Mouse (Mus musculus): Measurements from ENCODE around the gene Gpr146.

Gpr146 gene

DNA sequence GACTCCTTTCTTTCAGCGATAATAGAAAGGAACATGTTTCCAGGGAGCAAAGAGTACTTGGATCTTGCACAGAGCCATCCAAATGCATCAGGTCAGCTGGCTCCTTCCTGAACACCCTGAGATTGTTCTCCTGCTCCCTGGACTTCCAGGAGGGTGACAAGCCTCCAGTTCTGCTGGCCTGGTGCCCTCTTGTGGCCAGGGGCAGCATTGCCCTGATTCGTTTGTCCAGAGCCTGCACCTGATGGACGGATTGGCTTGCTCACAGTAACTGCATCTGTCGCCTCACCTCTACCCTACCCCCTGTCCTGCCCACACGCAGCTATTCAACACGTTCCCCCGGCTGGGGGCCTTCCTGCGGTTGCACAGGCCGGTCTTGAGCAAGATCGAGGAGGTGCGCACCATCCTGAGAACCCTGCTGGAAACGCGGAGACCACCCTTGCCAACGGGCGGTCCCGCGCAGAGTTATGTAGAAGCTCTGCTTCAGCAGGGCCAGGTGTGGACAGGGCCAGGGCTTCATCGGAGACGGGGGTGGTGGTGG lies 22.2 kb upstream of the Gpr146 start:
- CTCF ChIA-PET = interaction anchor here (0.6 to 1.7 kb wide), 3 partner anchors 8 to 500 kb away, joined by 3 to 5 read pairs (median 4); no protein-coding TSS in a partner anchor

DNA sequence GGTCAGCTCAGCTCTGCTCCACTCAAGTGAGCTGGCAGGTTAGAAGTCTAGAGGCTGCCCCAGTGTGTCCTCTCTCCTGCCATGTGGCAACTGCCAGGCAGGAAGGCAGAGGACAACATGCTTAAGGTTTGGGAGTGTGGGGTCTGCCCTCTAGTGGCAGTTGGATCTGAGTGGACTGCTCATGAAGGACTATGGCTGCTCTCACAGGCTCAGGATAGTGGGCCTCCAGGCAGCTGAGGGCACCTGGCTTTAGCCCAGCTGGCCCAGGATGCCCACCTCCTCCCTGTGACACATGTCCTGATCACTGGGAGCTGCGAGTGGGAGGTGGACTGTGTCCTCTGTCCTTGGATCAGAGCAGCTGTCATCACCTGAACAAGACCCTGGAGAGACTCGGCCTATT lies 18.8 kb upstream of the Gpr146 start:
- CTCF ChIA-PET = no interaction called here

DNA sequence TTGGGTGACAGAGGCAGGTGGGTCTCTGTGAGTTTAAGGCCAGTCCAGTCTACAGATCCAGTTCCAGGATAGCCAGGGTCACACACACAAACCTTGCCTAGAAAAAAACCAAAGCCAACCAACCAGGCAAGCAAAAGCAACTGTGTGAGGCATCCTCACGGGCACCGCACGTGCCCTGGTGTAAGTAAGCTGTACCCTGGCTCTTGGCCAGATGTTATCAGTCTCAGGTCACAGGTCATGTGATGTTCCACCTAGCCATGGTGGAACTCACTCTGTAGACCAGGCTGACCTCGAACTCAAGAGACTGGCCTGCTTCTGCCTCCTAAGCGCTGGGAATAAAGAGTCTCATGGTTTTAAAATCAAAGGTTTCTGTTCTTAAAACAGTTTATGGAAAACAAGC lies 18.3 kb upstream of the Gpr146 start:
- CTCF ChIA-PET = no interaction called here

DNA sequence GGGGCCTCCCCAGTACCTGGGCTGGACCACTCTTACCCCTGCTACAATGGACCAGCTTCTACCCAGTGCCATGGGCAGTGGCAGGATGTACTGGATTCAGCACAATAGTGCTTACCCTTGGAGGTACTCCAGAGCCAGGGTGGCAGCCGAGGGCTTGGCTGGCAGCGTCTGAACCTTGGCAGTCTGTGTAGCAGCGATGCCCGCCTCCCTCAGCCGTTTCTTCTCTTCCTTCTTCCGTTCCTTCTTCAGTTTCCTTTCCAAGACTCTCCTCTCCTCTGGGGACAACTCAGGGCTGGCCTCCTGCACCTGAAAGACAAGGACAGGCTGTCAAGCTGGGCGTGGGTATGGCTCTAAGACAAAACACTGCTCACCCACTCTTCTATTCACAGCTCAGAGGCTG lies 13.6 kb upstream of the Gpr146 start:
- CTCF ChIA-PET = interaction anchor here (1.0 to 2.3 kb wide), 2 partner anchors 9 to 34 kb away, joined by 3 to 16 read pairs; no protein-coding TSS in a partner anchor

DNA sequence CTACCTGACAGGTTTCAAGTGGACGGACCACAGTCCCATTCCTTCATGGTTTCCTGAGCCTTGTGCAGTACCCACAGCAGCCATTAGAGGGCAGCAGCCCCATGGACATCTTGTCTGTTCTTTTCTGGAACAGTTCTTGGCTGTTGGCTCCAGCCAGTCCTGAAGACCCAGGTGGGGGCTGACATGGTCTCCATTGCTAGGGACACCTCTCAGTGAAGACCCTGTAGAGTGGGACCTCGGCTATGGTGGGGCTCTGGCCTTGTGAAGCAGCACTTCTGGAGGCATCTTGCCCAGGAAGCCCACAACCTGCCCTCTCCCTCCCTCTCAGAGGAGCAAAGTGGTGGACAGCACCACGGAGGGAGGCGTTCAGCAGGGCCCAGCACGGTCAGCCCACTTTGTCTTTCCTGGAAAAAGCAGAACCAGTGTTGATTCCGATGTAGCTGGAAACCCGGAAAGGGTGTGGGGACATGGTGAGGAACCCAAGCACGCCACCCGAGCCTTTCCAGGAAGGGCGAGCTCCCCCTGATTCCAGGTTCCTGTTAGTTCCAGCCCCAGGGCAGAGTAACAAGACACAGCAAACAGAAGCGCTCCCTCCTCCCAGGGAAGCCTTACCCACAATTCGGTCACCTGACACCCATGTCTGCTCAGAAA lies 13.1 kb upstream of the Gpr146 start:
- CTCF ChIA-PET = interaction anchor here (0.6 to 2.3 kb wide), 3 partner anchors 10 to 33 kb away, joined by 3 to 16 read pairs (median 8); no protein-coding TSS in a partner anchor

DNA sequence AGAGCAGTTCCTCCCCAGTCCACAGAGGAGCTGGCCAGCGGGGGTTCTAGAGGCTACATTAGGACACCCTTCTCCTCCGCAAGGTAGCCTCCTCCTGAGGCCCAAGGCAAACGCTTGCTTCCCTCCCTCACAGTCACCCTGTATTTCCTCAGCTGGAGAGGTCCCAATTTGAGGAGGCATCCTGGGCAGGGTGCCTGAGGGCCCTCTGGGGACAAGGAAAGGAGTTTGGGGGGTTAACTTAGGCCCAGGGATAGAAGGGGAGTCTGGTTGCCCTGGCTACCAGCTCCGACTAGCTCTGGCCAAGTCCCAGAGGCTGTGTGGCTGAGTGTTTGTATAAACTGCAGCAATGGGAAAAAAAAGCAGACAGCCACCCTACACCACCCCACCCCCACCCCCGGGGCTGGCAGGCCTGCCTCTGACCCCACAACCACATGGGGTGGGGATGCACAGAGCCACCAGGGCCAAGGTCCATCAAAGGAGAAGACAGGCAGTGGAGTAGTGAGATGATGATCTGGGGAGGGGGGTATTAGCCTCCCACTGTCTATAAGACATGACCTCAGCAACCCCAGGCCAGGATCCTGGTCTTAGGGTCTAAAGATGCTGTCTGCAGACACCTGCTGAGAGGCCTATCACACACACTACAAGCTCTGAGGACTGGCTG lies 12.5 kb upstream of the Gpr146 start:
- CTCF ChIA-PET = interaction anchor here (0.6 to 2.3 kb wide), 2 partner anchors 22 to 33 kb away, joined by 8 to 16 read pairs; no protein-coding TSS in a partner anchor

DNA sequence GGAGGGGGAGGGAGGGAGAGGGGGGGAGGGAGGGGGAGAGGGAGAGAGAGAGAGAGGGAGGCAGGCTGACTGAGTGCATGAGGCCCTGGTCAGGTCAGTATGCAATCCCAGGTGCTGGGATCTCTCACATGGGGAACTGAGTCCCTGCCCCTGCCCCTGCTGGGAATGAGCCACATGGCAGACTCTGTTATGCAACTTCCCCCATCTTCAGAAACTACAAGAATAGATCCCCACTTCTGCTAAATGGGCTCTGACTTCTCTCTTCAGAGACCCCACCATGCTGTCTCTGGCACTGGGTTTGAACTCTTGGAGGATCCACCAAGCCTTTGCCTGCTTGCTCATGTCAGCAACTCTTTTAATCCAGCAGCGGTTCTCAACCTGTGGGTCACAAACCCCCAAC lies 11.7 kb upstream of the Gpr146 start:
- CTCF ChIA-PET = interaction anchor here (2.3 kb wide), 1 partner anchor 32 kb away, joined by 16 read pairs; no protein-coding TSS in a partner anchor

DNA sequence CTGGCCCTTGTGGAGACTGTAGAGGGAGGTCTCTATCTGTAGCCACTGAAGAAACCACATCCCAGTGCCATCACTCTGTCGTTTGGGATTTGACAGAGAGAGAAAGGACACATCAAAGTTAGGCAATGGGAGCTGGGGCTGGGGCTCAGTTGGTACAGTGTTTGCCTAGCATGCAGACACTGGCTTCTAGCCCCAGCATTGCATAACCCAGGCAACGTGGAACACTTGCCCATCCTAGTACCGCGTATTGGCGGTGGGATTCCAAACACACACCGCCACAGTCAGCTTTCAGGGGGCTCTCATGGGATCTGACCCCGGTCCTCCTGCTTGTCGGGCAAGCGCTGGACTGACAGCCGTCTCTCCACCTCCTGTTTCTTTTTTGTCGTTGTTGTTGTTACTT lies 11.0 kb upstream of the Gpr146 start:
- CTCF ChIA-PET = interaction anchor here (1.2 kb wide), 1 partner anchor 34 kb away, joined by 3 read pairs; no protein-coding TSS in a partner anchor

DNA sequence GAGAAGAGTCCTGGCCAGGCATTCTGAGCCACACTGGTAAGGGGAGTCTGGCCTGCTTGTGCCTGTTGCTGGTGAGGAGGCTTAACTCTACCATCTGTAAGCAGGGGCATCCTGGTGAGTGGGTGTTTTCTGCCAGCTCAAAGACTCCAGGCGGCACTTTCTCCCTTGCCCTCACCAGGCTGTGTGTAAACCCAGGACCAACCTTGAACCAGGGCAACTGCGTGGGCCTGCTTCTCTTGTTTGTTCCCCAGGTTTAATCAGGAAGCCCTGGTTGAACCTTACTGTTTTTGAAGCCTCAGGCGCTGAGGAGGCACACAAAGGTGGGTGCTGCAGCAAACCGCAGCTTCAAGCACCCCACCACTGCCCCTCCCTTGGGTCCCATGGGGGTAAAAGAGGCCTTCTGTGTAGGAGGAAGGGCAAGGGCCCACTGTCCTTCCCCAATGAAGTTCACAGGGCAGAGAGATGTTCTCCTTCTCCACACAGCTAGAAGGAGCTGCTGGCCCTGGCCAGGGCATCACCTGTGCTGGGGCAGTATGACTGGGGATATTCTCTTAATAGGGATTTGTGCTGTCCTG lies 9.5 kb upstream of the Gpr146 start:
- CTCF ChIA-PET = interaction anchor here (0.6 kb wide), 1 partner anchor 91 kb away, joined by 3 read pairs; no protein-coding TSS in a partner anchor

DNA sequence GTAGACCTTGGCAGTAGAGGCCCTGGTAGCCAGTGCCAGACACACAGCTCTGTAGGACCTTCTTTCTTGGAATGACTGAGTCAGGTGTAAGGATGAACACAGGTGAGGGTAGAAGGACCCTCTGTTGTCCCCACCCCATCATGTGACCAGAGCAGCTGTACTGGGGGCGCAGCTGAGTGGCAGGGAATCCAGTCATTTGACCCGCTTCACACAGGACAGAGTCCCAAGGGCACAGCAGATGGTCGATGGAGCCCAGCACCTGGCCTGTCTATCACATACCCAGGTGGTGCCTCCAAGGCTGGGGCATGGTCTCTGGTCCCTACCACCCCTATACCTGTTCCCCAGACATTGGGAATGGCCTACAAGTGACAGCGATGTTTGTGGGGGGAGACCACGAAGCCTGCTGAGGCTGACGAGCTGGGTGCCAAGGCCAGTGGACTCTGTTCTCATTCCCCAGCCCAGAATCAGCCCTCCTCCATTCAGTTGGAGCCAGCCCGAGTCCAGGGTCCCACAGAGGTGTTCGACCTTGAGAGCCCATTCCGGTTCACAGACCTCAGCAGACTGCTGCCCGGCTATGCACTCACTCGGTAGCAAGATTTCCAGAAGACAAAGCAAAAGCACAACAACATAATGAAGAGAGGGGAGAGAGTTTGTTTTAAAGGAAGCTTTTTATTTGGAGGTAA lies 8.7 kb upstream of the Gpr146 start:
- CTCF ChIA-PET = interaction anchor here (0.6 kb wide), 1 partner anchor 90 kb away, joined by 3 read pairs; no protein-coding TSS in a partner anchor

DNA sequence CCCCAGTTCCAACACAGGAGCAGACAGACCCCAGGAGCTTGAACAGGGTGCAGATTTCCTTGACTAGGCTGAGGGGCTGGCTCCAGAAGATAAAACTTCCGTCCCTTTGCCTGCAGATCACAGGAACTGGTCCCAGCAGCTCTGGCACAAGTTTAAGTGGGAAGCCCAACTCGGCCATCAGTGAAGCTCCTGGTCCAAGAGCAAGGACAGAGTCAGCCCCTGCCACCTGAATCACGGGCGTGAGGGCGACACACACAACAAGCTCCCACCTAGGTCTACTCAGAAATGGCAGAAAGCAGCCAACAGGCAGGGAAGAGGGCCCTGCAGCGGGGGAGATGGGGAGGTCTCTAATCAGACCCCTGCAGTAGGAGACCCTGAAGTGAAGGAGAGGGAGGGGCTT lies 7.2 kb upstream of the Gpr146 start:
- CTCF ChIA-PET = interaction anchor here (0.6 to 2.0 kb wide), 3 partner anchors 26 to 1501 kb away, joined by 7 to 20 read pairs (median 13); no protein-coding TSS in a partner anchor

DNA sequence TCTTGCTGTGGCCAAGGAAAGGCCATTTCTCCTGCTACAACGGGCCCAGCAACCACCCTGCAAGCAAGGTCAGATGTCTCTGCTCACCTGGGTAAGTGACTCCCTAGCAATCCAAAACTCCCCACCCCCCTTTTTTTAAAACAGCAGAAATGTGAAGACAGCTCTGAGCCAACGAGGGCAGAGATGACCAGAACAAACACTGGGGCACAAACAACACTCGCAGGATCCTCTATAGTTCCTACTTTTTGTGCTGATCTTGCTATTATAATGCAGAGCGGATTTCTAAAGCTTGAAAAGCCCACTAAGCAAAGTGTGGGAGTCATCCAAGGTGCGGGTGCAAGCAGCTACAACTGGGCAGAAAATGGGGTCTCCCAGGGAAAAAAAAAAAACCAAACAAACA lies 6.4 kb upstream of the Gpr146 start:
- CTCF ChIA-PET = interaction anchor here (0.9 to 2.0 kb wide), 3 partner anchors 12 to 27 kb away, joined by 3 to 20 read pairs (median 7); no protein-coding TSS in a partner anchor

DNA sequence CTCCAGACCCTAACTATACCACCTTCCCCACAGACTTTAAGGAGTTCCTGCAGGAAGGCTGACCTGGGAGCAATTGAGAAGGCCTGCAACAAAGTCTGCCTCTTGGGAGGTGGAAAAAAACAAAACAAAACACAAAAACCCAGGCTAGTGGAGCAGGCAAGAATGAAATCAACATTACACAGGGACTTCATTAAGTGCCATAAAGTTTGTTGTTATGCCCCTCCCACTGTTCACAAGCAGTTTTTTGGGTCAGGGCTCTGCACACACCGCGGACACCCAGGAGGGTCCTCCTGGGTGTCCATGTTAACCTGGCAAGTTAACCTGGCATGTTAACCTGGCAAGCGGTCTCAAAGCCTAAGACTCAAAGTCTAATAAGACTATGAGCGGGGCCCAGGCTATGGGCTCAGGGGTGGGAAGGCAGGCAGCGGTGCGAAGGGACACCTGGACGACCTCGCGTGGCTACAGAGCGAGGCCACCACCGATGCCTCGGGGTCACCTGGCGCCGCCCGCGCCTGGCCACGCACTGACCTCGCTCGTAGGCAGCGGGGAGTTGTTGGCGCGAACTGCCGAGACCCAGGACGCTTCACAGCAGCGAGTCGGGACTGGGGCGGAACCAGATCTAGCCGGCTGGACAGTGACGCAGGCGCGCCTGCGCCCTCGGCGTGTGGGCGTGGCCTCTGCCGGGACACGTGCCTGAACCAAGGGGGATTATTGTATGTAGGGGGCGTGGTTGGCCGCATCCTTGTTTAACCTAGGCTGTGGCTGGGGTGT lies 5.7 kb upstream of the Gpr146 start:
- CTCF ChIA-PET = interaction anchor here (0.9 to 2.0 kb wide), 2 partner anchors 11 to 26 kb away, joined by 3 to 7 read pairs; no protein-coding TSS in a partner anchor

DNA sequence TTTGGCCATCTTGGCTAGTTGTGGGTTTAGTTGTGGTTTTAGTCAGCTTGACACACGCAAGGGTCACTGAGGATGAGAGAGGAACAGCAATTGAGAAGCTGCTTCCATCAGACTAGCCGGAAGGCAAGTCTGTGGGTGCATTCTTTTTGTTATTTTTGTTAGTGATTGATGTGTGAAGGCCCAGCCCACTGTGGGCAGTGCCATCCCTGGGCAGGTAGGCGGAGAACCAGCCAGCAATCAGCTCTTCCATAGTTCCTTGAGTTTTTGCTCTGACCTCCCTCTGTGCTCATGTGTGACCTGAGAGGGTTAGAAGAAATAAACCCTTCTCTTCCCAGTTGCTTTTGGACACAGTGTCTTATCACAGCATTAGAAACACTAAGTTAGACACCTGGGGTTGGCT lies 4.4 kb upstream of the Gpr146 start:
- CTCF ChIA-PET = interaction anchor here (0.6 to 0.7 kb wide), 2 partner anchors 14 to 535 kb away, joined by 3 to 11 read pairs; no protein-coding TSS in a partner anchor

DNA sequence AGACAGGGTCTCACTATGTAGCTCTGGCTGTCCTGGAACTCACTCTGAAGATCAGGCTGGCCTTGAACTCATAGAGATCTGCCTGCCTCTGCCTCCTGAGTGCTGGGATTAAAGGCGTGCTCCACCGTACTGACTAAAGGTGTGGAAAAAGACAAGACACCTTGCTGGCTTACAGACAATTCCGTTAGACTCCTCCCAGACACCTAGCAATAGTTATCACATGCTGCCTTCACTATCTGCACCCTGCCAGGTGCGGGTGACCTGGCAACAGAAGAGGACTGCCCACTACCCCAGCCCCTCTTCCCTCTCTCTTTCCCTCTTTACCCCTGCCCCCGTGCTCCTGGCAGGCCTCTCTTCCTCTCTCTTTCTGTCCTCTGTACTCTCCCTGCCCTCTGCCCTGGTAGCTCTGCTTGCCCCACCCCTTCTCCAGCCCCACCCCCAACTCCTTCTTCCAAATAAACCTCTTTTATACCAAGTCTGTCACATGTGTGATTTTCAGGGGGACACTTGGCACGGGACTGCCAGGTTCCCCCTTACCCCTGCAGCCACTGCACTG lies 3.5 kb upstream of the Gpr146 start:
- CTCF ChIA-PET = no interaction called here

DNA sequence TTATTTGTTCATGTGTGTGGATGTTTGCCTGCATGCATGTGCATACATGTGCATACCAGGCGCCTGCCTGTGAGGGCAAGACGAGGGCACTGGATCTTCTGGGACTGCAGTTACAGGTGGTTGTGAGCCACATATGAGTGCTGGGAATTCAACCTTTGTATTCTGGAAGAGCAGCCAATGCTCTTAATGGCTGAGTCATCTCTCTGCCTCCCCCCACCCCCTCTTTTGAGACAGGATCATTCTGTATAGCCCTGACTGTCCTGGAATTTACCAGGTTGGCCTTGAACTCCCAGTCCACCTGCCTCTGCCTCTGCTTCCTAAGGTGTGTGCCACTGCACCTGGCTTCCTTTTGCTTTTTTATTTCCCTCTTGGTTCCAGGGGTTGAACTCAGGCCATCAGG lies 2.7 kb upstream of the Gpr146 start:
- CTCF ChIA-PET = interaction anchor here (0.8 kb wide), 1 partner anchor 19 kb away, joined by 4 read pairs; no protein-coding TSS in a partner anchor

DNA sequence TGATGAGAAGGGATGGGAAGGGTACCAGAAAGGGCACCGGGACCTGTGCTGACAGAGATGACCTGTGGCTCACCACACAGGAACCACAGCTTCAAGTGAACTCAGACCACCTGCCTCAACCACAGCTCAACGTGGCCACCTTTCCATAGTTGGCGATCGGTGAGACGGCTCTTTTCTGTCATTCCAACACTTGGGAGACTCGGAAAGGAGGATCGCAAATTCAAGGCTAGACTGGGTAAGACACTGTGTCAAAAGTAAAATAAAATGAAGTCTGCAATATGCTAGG lies 717 bp downstream of the Gpr146 start:
- CTCF ChIA-PET = no interaction called here

DNA sequence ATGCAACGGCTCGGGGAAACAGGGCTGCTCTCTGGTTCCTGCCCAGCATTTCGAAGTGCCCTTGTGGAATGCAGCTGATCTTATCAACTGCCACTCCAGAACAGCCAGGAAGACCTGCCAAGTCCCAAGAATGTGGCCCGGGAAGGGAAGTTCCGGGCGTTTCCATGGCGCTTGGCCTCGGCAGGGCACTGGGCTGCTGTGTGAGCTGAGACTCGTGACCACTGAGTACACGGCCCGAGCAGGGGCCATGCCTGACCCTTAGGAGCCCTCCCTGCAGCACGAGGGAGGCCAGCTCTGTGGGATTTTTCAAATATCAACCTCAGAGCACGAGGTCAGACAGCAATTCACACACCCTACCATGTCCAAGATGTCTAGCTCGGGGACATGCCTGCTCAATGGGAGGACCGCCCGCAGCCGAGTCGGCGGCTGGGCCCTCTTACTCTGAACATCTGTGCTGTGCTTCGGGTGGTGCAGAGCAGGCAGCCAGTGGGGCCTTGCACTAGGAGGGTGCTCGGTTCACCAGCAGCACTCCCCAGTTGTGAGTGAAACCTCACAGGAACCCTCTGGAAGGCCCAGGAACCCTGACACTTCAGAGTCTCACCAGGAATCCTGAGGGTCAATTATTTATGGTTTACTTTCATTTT lies 1.6 kb downstream of the Gpr146 start:
- CTCF ChIA-PET = no interaction called here

DNA sequence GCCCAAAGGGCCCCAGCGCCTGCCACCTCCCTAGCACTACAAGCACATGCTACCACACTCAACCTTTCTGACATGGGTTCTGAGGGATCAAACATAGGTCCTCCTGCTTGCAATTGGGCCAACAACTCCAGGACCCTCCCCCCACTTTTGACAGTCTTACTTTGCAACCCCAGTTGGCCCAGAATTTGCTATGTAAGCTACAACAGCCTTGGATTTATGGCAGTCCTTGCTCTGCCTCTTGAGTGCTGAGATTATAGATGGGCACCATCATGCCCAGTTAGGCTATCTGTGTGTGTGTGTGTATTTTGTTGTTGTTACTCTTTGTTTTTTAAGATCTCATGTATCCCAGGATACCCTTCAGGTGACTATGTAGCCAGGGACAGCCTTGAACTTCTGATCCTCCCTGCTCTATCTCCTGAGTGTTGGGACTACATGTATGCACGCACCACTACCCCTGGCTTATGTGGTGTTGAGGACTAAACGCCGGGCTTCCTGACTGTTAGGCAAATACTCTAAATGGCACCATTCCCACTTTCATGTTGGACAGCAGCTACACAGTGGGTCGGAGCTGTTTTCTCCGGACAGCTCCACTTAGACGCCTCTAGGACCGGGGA lies 2.4 kb downstream of the Gpr146 start:
- CTCF ChIA-PET = no interaction called here

Measured in spleen, embryonic (tissue).